Mouse (Mus musculus) forebrain, postnatal 0 days (tissue): ENCODE results near the gene Dlk1. TPM values are rescaled to one million over a fixed set of nuclear protein-coding genes. Genes with fewer than 3 reads are reported as not detected.

ENCODE experiments used
- ATAC-seq: fragments of 200-750 bp; cut with Nextera tagmentation; 2 replicates; pipeline ENCODE4 v1.8.0; 2017; ENCODE audit warnings: mild to moderate bottlenecking, moderate library complexity
- DNase-seq: peaks from one replicate; pipeline ENCODE4 v3.0.0-alpha.2; 2015
- H3K27ac ChIP-seq: fragments of 300-500 bp; sonication (generic); 2 replicates; pipeline ENCODE4 v1.5.1; 2014; ENCODE audit warnings: low read depth, mild to moderate bottlenecking, antibody characterized with exemption, low read length, moderate library complexity, mixed read lengths
- H3K27me3 ChIP-seq: fragments of 300-500 bp; sonication (generic); 2 replicates; pipeline ENCODE4 v1.6.1; 2014; ENCODE audit warnings: mild to moderate bottlenecking, low read length, mixed read lengths; ENCODE audit not compliant: insufficient read depth
- H3K36me3 ChIP-seq: fragments of 300-500 bp; sonication (generic); 2 replicates; pipeline ENCODE4 v1.6.1; 2014; ENCODE audit warnings: mild to moderate bottlenecking, moderate library complexity; ENCODE audit not compliant: insufficient read depth
- H3K4me1 ChIP-seq: fragments of 300-500 bp; sonication (generic); 2 replicates; pipeline ENCODE4 v1.6.1; 2014; ENCODE audit warnings: antibody characterized with exemption; ENCODE audit not compliant: insufficient read depth
- H3K4me2 ChIP-seq: fragments of 300-500 bp; sonication (generic); 2 replicates; pipeline ENCODE4 v1.6.1; 2014; ENCODE audit warnings: low read depth, mild to moderate bottlenecking, moderate library complexity
- H3K4me3 ChIP-seq: fragments of 300-500 bp; sonication (generic); 2 replicates; pipeline ENCODE4 v1.5.1; 2014; ENCODE audit warnings: low read depth, low read length, mixed read lengths
- H3K9ac ChIP-seq: fragments of 300-500 bp; sonication (generic); 2 replicates; pipeline ENCODE4 v1.6.1; 2014; ENCODE audit warnings: mild to moderate bottlenecking
- H3K9me3 ChIP-seq: fragments of 300-500 bp; sonication (generic); 2 replicates; pipeline ENCODE4 v1.6.1; 2016; ENCODE audit warnings: low read length
- CTCF ChIP-seq: sonication (generic); IDR thresholded peaks from 2 replicates; pipeline ENCODE4 v1.5.1; 2016; ENCODE audit warnings: antibody characterized with exemption, control low read depth, low read depth
- WGBS: fragments of 180-500 bp; shearing (Covaris S2); extraction: QIAGEN DNeasy Blood & Tissue Kit; methylation state at CpG from one replicate; pipeline ENCODE4 v1.1.7; 2014; 5-methylcytosine and 5-hydroxymethylcytosine counted together
- polyA plus RNA-seq: library from polyadenylated mRNA; unstranded; fragments of >200 nt; fragmentation: Nextera tagmentation; extraction: Ambion mirVana; gene quantifications from 2 replicates; pipeline ENCODE4 v1.2.1, GENCODE M21; 2015
- total RNA-seq: library from RNA; depleted of rRNA; stranded (reverse); fragments of >200 nt; gene quantifications from 2 replicates; pipeline ENCODE4 v1.2.3, GENCODE M21; 2014

Gene Dlk1
- total and polyA plus RNA-seq, 2 experiments from 2014 or later: 18.8 to 35.8 TPM

- Histone ChIP-seq H3K36me3 (no peaks in the 10 kb centered on the region), H3K4me2 (peak overlapping the region; percentile 56), H3K9ac (peak overlapping the region; percentile 33; the same call in 1 of the 2 replicates), H3K27ac (no peak overlapping the region), H3K4me1 (peaks cover 9% of the 10 kb centered on the region), H3K27me3 (peaks cover 41% of the 10 kb centered on the region), H3K9me3 (no peaks in the 10 kb centered on the region), H3K4me3 (peak overlapping the region; percentile 29)
- ATAC-seq (0 out of 2 replicates have a peak, but pooled peaks have one; percentile 19), DNase-seq (no peak)
- 2% methylated on average over 30 of the region's 30 CpGs for WGBS
- no peak for TF ChIP-seq CTCF
Observed at GRCm38 (mm10) chr12:109449421-109450411, 2.9 kb upstream of the Dlk1 start.

- no peak for TF ChIP-seq CTCF
- peak overlapping the region; percentile 47 for H3K9ac ChIP-seq
- H3K4me3 ChIP-seq: peak overlapping the region; percentile 44
- H3K27ac ChIP-seq: no peak overlapping the region
- peaks cover 55% of the 10 kb centered on the region for H3K27me3 ChIP-seq
- peaks cover 9% of the 10 kb centered on the region for H3K4me1 ChIP-seq
- no peaks in the 10 kb centered on the region for H3K36me3 ChIP-seq
- peak overlapping the region; percentile 88 for H3K4me2 ChIP-seq
- 1% methylated on average over 73 of the region's 96 CpGs for WGBS
- H3K9me3 ChIP-seq: no peaks in the 10 kb centered on the region
- DNase-seq (peak; percentile 57), ATAC-seq (peak; percentile 58)
Observed at GRCm38 (mm10) chr12:109453065-109453997, 708 bp downstream of the Dlk1 start.

GRCm38 (mm10) chr12:109454137-109454536 is 1.5 kb downstream of the Dlk1 start:
- no peak for TF ChIP-seq CTCF
- Histone ChIP-seq H3K4me2 (no peak overlapping the region), H3K4me3 (peak overlapping the region; percentile 44), H3K36me3 (no peaks in the 10 kb centered on the region), H3K9me3 (no peaks in the 10 kb centered on the region), H3K9ac (no peak overlapping the region), H3K27ac (no peak overlapping the region), H3K27me3 (peaks cover 62% of the 10 kb centered on the region), H3K4me1 (peaks cover 9% of the 10 kb centered on the region)
- WGBS: 20% methylated on average over 13 of the region's 13 CpGs
- no peak for DNase-seq
- ATAC-seq: no peak

- no peaks in the 10 kb centered on the region for H3K36me3 ChIP-seq
- H3K4me2 ChIP-seq: no peak overlapping the region
- H3K9ac ChIP-seq: no peak overlapping the region
- H3K27ac ChIP-seq: no peak overlapping the region
- H3K27me3 ChIP-seq: peaks cover 63% of the 10 kb centered on the region
- no peak for TF ChIP-seq CTCF
- no peak overlapping the region for H3K4me3 ChIP-seq
- no peak for DNase-seq
- peaks cover 3% of the 10 kb centered on the region; the same call in 1 of the 2 replicates for H3K4me1 ChIP-seq
- 28% methylated on average over 9 of the region's 9 CpGs for WGBS
- ATAC-seq: no peak
- H3K9me3 ChIP-seq: no peaks in the 10 kb centered on the region
Observed at GRCm38 (mm10) chr12:109456531-109457202, 4.0 kb downstream of the Dlk1 start.

GRCm38 (mm10) chr12:109457836-109458235 is 5.2 kb downstream of the Dlk1 start:
- Histone ChIP-seq H3K36me3 (no peaks in the 10 kb centered on the region), H3K4me3 (no peak overlapping the region), H3K4me2 (no peak overlapping the region), H3K9me3 (no peaks in the 10 kb centered on the region), H3K4me1 (peaks cover 3% of the 10 kb centered on the region; the same call in 1 of the 2 replicates), H3K27ac (no peak overlapping the region), H3K27me3 (peaks cover 53% of the 10 kb centered on the region), H3K9ac (no peak overlapping the region)
- no peak for DNase-seq
- ATAC-seq: no peak
- WGBS: 33% methylated on average over 8 of the region's 8 CpGs
- TF ChIP-seq CTCF: no peak

GRCm38 (mm10) chr12:109458896-109459295 is 6.3 kb downstream of the Dlk1 start:
- 10% methylated on average over 10 of the region's 10 CpGs for WGBS
- Histone ChIP-seq H3K27ac (no peak overlapping the region), H3K4me2 (0 out of 2 replicates have a peak overlapping the region, but pooled peaks have one; percentile 32), H3K36me3 (no peaks in the 10 kb centered on the region), H3K9ac (no peak overlapping the region), H3K9me3 (no peaks in the 10 kb centered on the region), H3K4me3 (no peak overlapping the region), H3K27me3 (peaks cover 44% of the 10 kb centered on the region), H3K4me1 (no peaks in the 10 kb centered on the region)
- no peak for TF ChIP-seq CTCF
- ATAC-seq (no peak), DNase-seq (no peak)
